Mouse (Mus musculus): ENCODE measurements around the gene BC037034. TPM values are rescaled to one million over a fixed set of nuclear protein-coding genes. Genes with fewer than 3 reads are reported as not detected.

BC037034 gene
- total and polyA plus RNA-seq, 3 experiments, result 3.7 to 15.2 (median 4.0) TPM

- no peak overlapping the region for H3K9ac ChIP-seq (ENCODE audit: low read depth, low read length)
- 63% methylated on average over 1 of the region's 1 CpGs for WGBS
- H3K79me2 ChIP-seq (replicated peaks; ENCODE audit: control insufficient read depth, insufficient read depth, low read length), result no peaks in the 10 kb centered on the region
- peaks cover 1% of the 10 kb centered on the region; the same call in 1 of the 2 replicates for H3K27me3 ChIP-seq (ENCODE audit: control insufficient read depth, insufficient read depth, low read length)
- H3K27ac ChIP-seq, result no peak overlapping the region
- DNase-seq, result no peak
- TF ChIP-seq CTCF (IDR thresholded peaks at IDR 0.05), result peak; percentile 29
- no peak for TF ChIP-seq EP300 (IDR thresholded peaks at IDR 0.05; ENCODE audit: insufficient read depth, low read depth, low read length)
- no peaks in the 10 kb centered on the region; the same call in 1 of the 2 replicates for H3K4me1 ChIP-seq (ENCODE audit: control insufficient read depth, insufficient read depth, low read length)
- intact Hi-C loops (cut with DNase I), result no loop called here
- no peak overlapping the region for H3K4me3 ChIP-seq
- H3K36me3 ChIP-seq (ENCODE audit: control insufficient read depth, insufficient read depth, low read length), result no peaks in the 10 kb centered on the region
These were observed 19.7 kb upstream of the BC037034 start for GRCm38 (mm10) chr5:138283540-138283939.

- Histone ChIP-seq H3K27ac (no peak overlapping the region), H3K4me1 (ENCODE audit: control insufficient read depth, insufficient read depth, low read length) (no peaks in the 10 kb centered on the region; the same call in 1 of the 2 replicates), H3K79me2 (replicated peaks; ENCODE audit: control insufficient read depth, insufficient read depth, low read length) (no peaks in the 10 kb centered on the region), H3K27me3 (ENCODE audit: control insufficient read depth, insufficient read depth, low read length) (peaks cover 1% of the 10 kb centered on the region; the same call in 1 of the 2 replicates), H3K36me3 (ENCODE audit: control insufficient read depth, insufficient read depth, low read length) (no peaks in the 10 kb centered on the region), H3K9ac (ENCODE audit: low read depth, low read length) (no peak overlapping the region), H3K4me3 (no peak overlapping the region)
- no peak for DNase-seq
- intact Hi-C loops (cut with DNase I), result no loop called here
- 65% methylated on average over 2 of the region's 2 CpGs for WGBS
- no peak for TF ChIP-seq POLR2A (IDR thresholded peaks at IDR 0.05; ENCODE audit: insufficient read depth, low read depth, low read length)
- no peak for TF ChIP-seq EP300 (IDR thresholded peaks at IDR 0.05; ENCODE audit: insufficient read depth, low read depth, low read length)
- TF ChIP-seq CTCF (IDR thresholded peaks at IDR 0.05), result no peak
These were observed 18.0 kb upstream of the BC037034 start for GRCm38 (mm10) chr5:138281798-138282197.

GRCm38 (mm10) chr5:138280829-138281228 is 17.0 kb upstream of the BC037034 start:
- Histone ChIP-seq H3K4me1 (ENCODE audit: control insufficient read depth, insufficient read depth, low read length) (no peaks in the 10 kb centered on the region; the same call in 1 of the 2 replicates), H3K9ac (ENCODE audit: low read depth, low read length) (no peak overlapping the region), H3K79me2 (replicated peaks; ENCODE audit: control insufficient read depth, insufficient read depth, low read length) (no peaks in the 10 kb centered on the region), H3K27ac (no peak overlapping the region), H3K36me3 (ENCODE audit: control insufficient read depth, insufficient read depth, low read length) (no peaks in the 10 kb centered on the region), H3K27me3 (ENCODE audit: control insufficient read depth, insufficient read depth, low read length) (peaks cover 1% of the 10 kb centered on the region; the same call in 1 of the 2 replicates), H3K4me3 (no peak overlapping the region)
- DNase-seq, result no peak
- no peak for TF ChIP-seq POLR2A (IDR thresholded peaks at IDR 0.05; ENCODE audit: insufficient read depth, low read depth, low read length)
- TF ChIP-seq CTCF (IDR thresholded peaks at IDR 0.05), result no peak
- TF ChIP-seq EP300 (IDR thresholded peaks at IDR 0.05; ENCODE audit: insufficient read depth, low read depth, low read length), result no peak
- intact Hi-C loops (cut with DNase I), result no loop called here
- WGBS, result 73% methylated on average over 15 of the region's 15 CpGs

GRCm38 (mm10) chr5:138280425-138280768 is 16.6 kb upstream of the BC037034 start:
- H3K27me3 ChIP-seq (ENCODE audit: control insufficient read depth, insufficient read depth, low read length), result peaks cover 1% of the 10 kb centered on the region; the same call in 1 of the 2 replicates
- no peak overlapping the region for H3K9ac ChIP-seq (ENCODE audit: low read depth, low read length)
- intact Hi-C loops (cut with DNase I), result no loop called here
- H3K4me1 ChIP-seq (ENCODE audit: control insufficient read depth, insufficient read depth, low read length), result no peaks in the 10 kb centered on the region; the same call in 1 of the 2 replicates
- WGBS, result 20% methylated on average over 26 of the region's 26 CpGs
- H3K27ac ChIP-seq, result no peak overlapping the region
- no peaks in the 10 kb centered on the region for H3K79me2 ChIP-seq (replicated peaks; ENCODE audit: control insufficient read depth, insufficient read depth, low read length)
- H3K4me3 ChIP-seq, result peak overlapping the region; percentile 49
- DNase-seq, result no peak
- no peaks in the 10 kb centered on the region for H3K36me3 ChIP-seq (ENCODE audit: control insufficient read depth, insufficient read depth, low read length)
- no peak for TF ChIP-seq CTCF (IDR thresholded peaks at IDR 0.05)
- TF ChIP-seq POLR2A (IDR thresholded peaks at IDR 0.05; ENCODE audit: insufficient read depth, low read depth, low read length), result no peak
- no peak for TF ChIP-seq EP300 (IDR thresholded peaks at IDR 0.05; ENCODE audit: insufficient read depth, low read depth, low read length)

- DNase-seq, result peak; percentile 81 to 87
- under 1% methylated on average over 56 of the region's 56 CpGs for WGBS
- peak within 1 kb of the TSS; percentile 49 for H3K4me3 ChIP-seq
- peak within 1 kb of the TSS; percentile 9 for H3K9ac ChIP-seq (ENCODE audit: low read depth, low read length)
- no peaks in the 10 kb centered on the region; the same call in 1 of the 2 replicates for H3K4me1 ChIP-seq (ENCODE audit: control insufficient read depth, insufficient read depth, low read length)
- no peaks in the 10 kb centered on the region for H3K79me2 ChIP-seq (replicated peaks; ENCODE audit: control insufficient read depth, insufficient read depth, low read length)
- H3K36me3 ChIP-seq (ENCODE audit: control insufficient read depth, insufficient read depth, low read length), result no peaks in the 10 kb centered on the region
- TF ChIP-seq CTCF (IDR thresholded peaks at IDR 0.05) (no peak), POLR2A (IDR thresholded peaks at IDR 0.05; ENCODE audit: insufficient read depth, low read depth, low read length) (peak; percentile 40; the same call in 1 of the 2 replicates)
- peaks cover 1% of the 10 kb centered on the region; the same call in 1 of the 2 replicates for H3K27me3 ChIP-seq (ENCODE audit: control insufficient read depth, insufficient read depth, low read length)
- no peak within 1 kb of the TSS for H3K27ac ChIP-seq
- intact Hi-C loops (cut with DNase I), result no loop called here
These were observed 16.0 kb upstream of the BC037034 start, which contains the start of the genes Gm43720, Gpc2 and Stag3 for GRCm38 (mm10) chr5:138279585-138280424. Gene Gm43720 (minus strand): TSS chr5:138279958. Gene Gpc2 (minus strand): TSS chr5:138280005. Gene Stag3 (plus strand): TSS chr5:138280240.

- H3K79me2 ChIP-seq (replicated peaks; ENCODE audit: control insufficient read depth, insufficient read depth, low read length), result no peaks in the 10 kb centered on the region
- DNase-seq, result no peak
- H3K27me3 ChIP-seq (ENCODE audit: control insufficient read depth, insufficient read depth, low read length), result peaks cover 1% of the 10 kb centered on the region; the same call in 1 of the 2 replicates
- intact Hi-C loops (cut with DNase I), result no loop called here
- 84% methylated on average over 7 of the region's 7 CpGs for WGBS
- H3K4me3 ChIP-seq, result no peak overlapping the region
- TF ChIP-seq CTCF (IDR thresholded peaks at IDR 0.05) (no peak), EP300 (IDR thresholded peaks at IDR 0.05; ENCODE audit: insufficient read depth, low read depth, low read length) (no peak), POLR2A (IDR thresholded peaks at IDR 0.05; ENCODE audit: insufficient read depth, low read depth, low read length) (no peak)
- no peaks in the 10 kb centered on the region; the same call in 1 of the 2 replicates for H3K4me1 ChIP-seq (ENCODE audit: control insufficient read depth, insufficient read depth, low read length)
- H3K36me3 ChIP-seq (ENCODE audit: control insufficient read depth, insufficient read depth, low read length), result no peaks in the 10 kb centered on the region
- H3K27ac ChIP-seq, result no peak overlapping the region
- no peak overlapping the region for H3K9ac ChIP-seq (ENCODE audit: low read depth, low read length)
These were observed 14.2 kb upstream of the BC037034 start for GRCm38 (mm10) chr5:138277994-138278393.
